Mouse (Mus musculus) limb, embryonic 13.5 days (tissue): ENCODE measurements around the gene Enox1. TPM values are rescaled to one million over a fixed set of nuclear protein-coding genes. Genes with fewer than 3 reads are reported as not detected.

ENCODE experiments used
- ATAC-seq: fragments of 200-750 bp; cut with Nextera tagmentation; 2 replicates; pipeline ENCODE4 v1.8.0; 2017; ENCODE audit warnings: low read depth, moderate number of reproducible peaks, moderate TSS enrichment; ENCODE audit not compliant: low FRiP score
- H3K27ac ChIP-seq: fragments of 300-500 bp; sonication (generic); 2 replicates; pipeline ENCODE4 v1.5.1; 2015; ENCODE audit warnings: inconsistent platforms, mild to moderate bottlenecking, moderate library complexity
- H3K27me3 ChIP-seq: fragments of 300-500 bp; sonication (generic); 2 replicates; pipeline ENCODE4 v1.6.1; 2015; ENCODE audit warnings: mild to moderate bottlenecking, inconsistent platforms
- H3K36me3 ChIP-seq: fragments of 300-500 bp; sonication (generic); 2 replicates; pipeline ENCODE4 v1.6.1; 2015; ENCODE audit warnings: inconsistent platforms, mild to moderate bottlenecking, moderate library complexity
- H3K4me1 ChIP-seq: fragments of 300-500 bp; sonication (generic); 2 replicates; pipeline ENCODE4 v1.6.1; 2015; ENCODE audit warnings: inconsistent platforms
- H3K4me2 ChIP-seq: fragments of 300-500 bp; sonication (generic); replicated peaks from 2 replicates; pipeline ENCODE4 v1.6.1; 2015; ENCODE audit warnings: inconsistent platforms, mild to moderate bottlenecking, moderate library complexity
- H3K4me3 ChIP-seq: fragments of 300-500 bp; sonication (generic); 2 replicates; pipeline ENCODE4 v1.5.1; 2015; ENCODE audit warnings: moderate library complexity, mild to moderate bottlenecking, inconsistent platforms
- H3K9ac ChIP-seq: fragments of 300-500 bp; sonication (generic); 2 replicates; pipeline ENCODE4 v1.6.1; 2015; ENCODE audit warnings: mild to moderate bottlenecking, inconsistent platforms
- H3K9me3 ChIP-seq: fragments of 300-500 bp; sonication (generic); 2 replicates; pipeline ENCODE4 v1.6.1; 2016; ENCODE audit warnings: inconsistent platforms
- WGBS: fragments of 180-500 bp; shearing (Covaris S2); methylation state at CpG from one replicate; pipeline ENCODE4 v1.1.7; 2015; 5-methylcytosine and 5-hydroxymethylcytosine counted together
- polyA plus RNA-seq: library from polyadenylated mRNA; unstranded; fragments of >200 nt; fragmentation: Nextera tagmentation; extraction: Ambion mirVana; gene quantifications from 2 replicates; pipeline ENCODE4 v1.2.1, GENCODE M21; 2015

The Enox1 gene
- polyA plus RNA-seq, 1 experiment from 2014 or later = 18.9 TPM

GRCm38 (mm10) chr14:77632466-77633171 lies 476.1 kb downstream of the Enox1 start:
- Histone ChIP-seq H3K4me2 (no peak overlapping the region), H3K9ac (no peak overlapping the region), H3K36me3 (no peaks in the 10 kb centered on the region), H3K27ac (no peak overlapping the region), H3K4me3 (no peak overlapping the region), H3K27me3 (no peaks in the 10 kb centered on the region), H3K4me1 (peaks cover 17% of the 10 kb centered on the region), H3K9me3 (no peaks in the 10 kb centered on the region)
- ATAC-seq = no peak
- WGBS = 92% methylated on average over 10 of the region's 10 CpGs

- Histone ChIP-seq H3K4me3 (no peak overlapping the region), H3K9me3 (no peaks in the 10 kb centered on the region), H3K27me3 (no peaks in the 10 kb centered on the region), H3K36me3 (no peaks in the 10 kb centered on the region), H3K27ac (no peak overlapping the region), H3K9ac (no peak overlapping the region), H3K4me2 (no peak overlapping the region), H3K4me1 (peaks cover 17% of the 10 kb centered on the region)
- whole genome bisulfite sequencing = 58% methylated on average over 2 of the region's 2 CpGs
- no peak for ATAC-seq
Measured at GRCm38 (mm10) chr14:77633172-77633542, 476.6 kb downstream of the Enox1 start.

- Histone ChIP-seq H3K4me2 (no peak overlapping the region), H3K4me3 (no peak overlapping the region), H3K4me1 (peaks cover 34% of the 10 kb centered on the region), H3K36me3 (no peaks in the 10 kb centered on the region), H3K27me3 (no peaks in the 10 kb centered on the region), H3K9ac (no peak overlapping the region), H3K9me3 (no peaks in the 10 kb centered on the region), H3K27ac (no peak overlapping the region)
- 42% methylated on average over 6 of the region's 6 CpGs for WGBS
- no peak for ATAC-seq
Measured at GRCm38 (mm10) chr14:77636931-77637330, 480.4 kb downstream of the Enox1 start.

- Histone ChIP-seq H3K4me3 (no peak overlapping the region), H3K36me3 (no peaks in the 10 kb centered on the region), H3K27ac (no peak overlapping the region), H3K9me3 (no peaks in the 10 kb centered on the region), H3K4me1 (peaks cover 28% of the 10 kb centered on the region), H3K4me2 (no peak overlapping the region), H3K9ac (no peak overlapping the region), H3K27me3 (no peaks in the 10 kb centered on the region)
- no peak for ATAC-seq
- WGBS = 60% methylated on average over 3 of the region's 3 CpGs
Measured at GRCm38 (mm10) chr14:77638148-77638547, 481.6 kb downstream of the Enox1 start.

- Histone ChIP-seq H3K9me3 (no peaks in the 10 kb centered on the region), H3K4me3 (no peak overlapping the region), H3K27me3 (no peaks in the 10 kb centered on the region), H3K9ac (no peak overlapping the region), H3K27ac (no peak overlapping the region), H3K36me3 (no peaks in the 10 kb centered on the region), H3K4me1 (peaks cover 25% of the 10 kb centered on the region), H3K4me2 (no peak overlapping the region)
- 77% methylated on average over 3 of the region's 3 CpGs for WGBS
- no peak for ATAC-seq
Measured at GRCm38 (mm10) chr14:77638616-77639015, 482.1 kb downstream of the Enox1 start.

GRCm38 (mm10) chr14:77639586-77639985 lies 483.0 kb downstream of the Enox1 start:
- no peak overlapping the region for H3K9ac ChIP-seq
- H3K9me3 ChIP-seq = no peaks in the 10 kb centered on the region
- peaks cover 25% of the 10 kb centered on the region for H3K4me1 ChIP-seq
- H3K27ac ChIP-seq = no peak overlapping the region
- H3K36me3 ChIP-seq = no peaks in the 10 kb centered on the region
- H3K4me2 ChIP-seq = no peak overlapping the region
- 73% methylated on average over 2 of the region's 2 CpGs for WGBS
- H3K4me3 ChIP-seq = no peak overlapping the region
- no peak for ATAC-seq
- H3K27me3 ChIP-seq = no peaks in the 10 kb centered on the region

- no peaks in the 10 kb centered on the region for H3K27me3 ChIP-seq
- peaks cover 25% of the 10 kb centered on the region for H3K4me1 ChIP-seq
- H3K4me2 ChIP-seq = no peak overlapping the region
- no peak overlapping the region for H3K4me3 ChIP-seq
- no peak overlapping the region for H3K27ac ChIP-seq
- no peaks in the 10 kb centered on the region for H3K36me3 ChIP-seq
- 73% methylated on average over 6 of the region's 6 CpGs for WGBS
- no peak overlapping the region for H3K9ac ChIP-seq
- no peak for ATAC-seq
- H3K9me3 ChIP-seq = no peaks in the 10 kb centered on the region
Measured at GRCm38 (mm10) chr14:77642314-77642713, 485.8 kb downstream of the Enox1 start.

- H3K27me3 ChIP-seq = no peaks in the 10 kb centered on the region
- no peak overlapping the region for H3K27ac ChIP-seq
- H3K4me1 ChIP-seq = peaks cover 18% of the 10 kb centered on the region
- 79% methylated on average over 2 of the region's 2 CpGs for WGBS
- H3K36me3 ChIP-seq = no peaks in the 10 kb centered on the region
- no peak overlapping the region for H3K4me2 ChIP-seq
- H3K4me3 ChIP-seq = no peak overlapping the region
- no peak for ATAC-seq
- H3K9me3 ChIP-seq = no peaks in the 10 kb centered on the region
- H3K9ac ChIP-seq = no peak overlapping the region
Measured at GRCm38 (mm10) chr14:77646196-77646595, 489.6 kb downstream of the Enox1 start.

GRCm38 (mm10) chr14:77647017-77647416 lies 490.5 kb downstream of the Enox1 start:
- no peaks in the 10 kb centered on the region for H3K36me3 ChIP-seq
- 96% methylated on average over 6 of the region's 6 CpGs for WGBS
- no peaks in the 10 kb centered on the region for H3K9me3 ChIP-seq
- H3K9ac ChIP-seq = no peak overlapping the region
- H3K27ac ChIP-seq = no peak overlapping the region
- H3K27me3 ChIP-seq = no peaks in the 10 kb centered on the region
- H3K4me3 ChIP-seq = no peak overlapping the region
- no peak overlapping the region for H3K4me2 ChIP-seq
- no peak for ATAC-seq
- H3K4me1 ChIP-seq = peaks cover 11% of the 10 kb centered on the region

GRCm38 (mm10) chr14:77648305-77648704 lies 491.7 kb downstream of the Enox1 start:
- no peaks in the 10 kb centered on the region for H3K36me3 ChIP-seq
- no peak for ATAC-seq
- H3K9ac ChIP-seq = no peak overlapping the region
- no peaks in the 10 kb centered on the region for H3K9me3 ChIP-seq
- no peak overlapping the region for H3K27ac ChIP-seq
- peaks cover 12% of the 10 kb centered on the region for H3K4me1 ChIP-seq
- no peak overlapping the region for H3K4me2 ChIP-seq
- no peaks in the 10 kb centered on the region for H3K27me3 ChIP-seq
- 84% methylated on average over 8 of the region's 8 CpGs for WGBS
- H3K4me3 ChIP-seq = no peak overlapping the region

- Histone ChIP-seq H3K27ac (no peak overlapping the region), H3K4me3 (no peak overlapping the region), H3K4me2 (no peak overlapping the region), H3K4me1 (no peaks in the 10 kb centered on the region), H3K9me3 (peaks cover 6% of the 10 kb centered on the region), H3K36me3 (no peaks in the 10 kb centered on the region), H3K27me3 (no peaks in the 10 kb centered on the region), H3K9ac (no peak overlapping the region)
- 85% methylated on average over 4 of the region's 4 CpGs for WGBS
- ATAC-seq = no peak
Measured at GRCm38 (mm10) chr14:77658739-77659138, 502.2 kb downstream of the Enox1 start.

GRCm38 (mm10) chr14:77662273-77662672 lies 505.7 kb downstream of the Enox1 start:
- no peak overlapping the region for H3K9ac ChIP-seq
- no peak overlapping the region for H3K27ac ChIP-seq
- H3K4me3 ChIP-seq = no peak overlapping the region
- H3K27me3 ChIP-seq = no peaks in the 10 kb centered on the region
- H3K36me3 ChIP-seq = no peaks in the 10 kb centered on the region
- H3K4me1 ChIP-seq = no peaks in the 10 kb centered on the region
- WGBS = 36% methylated on average over 7 of the region's 7 CpGs
- no peak overlapping the region for H3K4me2 ChIP-seq
- no peak for ATAC-seq
- no peaks in the 10 kb centered on the region for H3K9me3 ChIP-seq

- Histone ChIP-seq H3K4me1 (no peaks in the 10 kb centered on the region), H3K36me3 (no peaks in the 10 kb centered on the region), H3K27ac (no peak overlapping the region), H3K4me2 (no peak overlapping the region), H3K9me3 (no peaks in the 10 kb centered on the region), H3K4me3 (no peak overlapping the region), H3K27me3 (no peaks in the 10 kb centered on the region), H3K9ac (no peak overlapping the region)
- ATAC-seq = no peak
- WGBS = 77% methylated on average over 8 of the region's 8 CpGs
Measured at GRCm38 (mm10) chr14:77662994-77663393, 506.4 kb downstream of the Enox1 start.
